Mouse (Mus musculus) lung, postnatal 0 days (tissue): Measurements from ENCODE around the gene Igsf8.

ENCODE experiments used
- CTCF ChIP-seq: IDR thresholded peaks from 2 replicates; pipeline ENCODE4 v1.5.1; 2016; ENCODE audit warnings: antibody characterized with exemption, mild to moderate bottlenecking
- EP300 ChIP-seq: IDR thresholded peaks from 2 replicates; pipeline ENCODE4 v1.6.1; 2016; ENCODE audit warnings: antibody characterized with exemption, mild to moderate bottlenecking, control low read depth

DNA sequence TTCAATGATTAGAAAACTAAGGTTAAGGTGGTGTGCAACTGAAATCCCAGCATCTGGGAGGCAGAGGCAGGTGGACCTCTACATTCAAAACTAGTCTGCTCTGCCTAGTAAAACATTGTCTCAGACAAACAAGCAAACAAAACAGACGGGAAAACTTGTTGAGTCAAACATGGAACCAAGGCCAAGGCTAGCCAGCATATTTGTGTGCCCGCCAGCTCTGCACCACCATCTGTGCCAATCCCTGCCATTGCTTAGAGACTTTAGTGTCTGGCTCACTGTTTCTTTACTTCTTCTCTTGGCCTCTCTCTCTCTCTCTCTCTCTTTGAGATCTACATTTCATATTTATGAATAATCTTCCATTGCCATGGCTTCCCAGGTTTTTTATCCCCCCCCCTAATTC lies 33.2 kb upstream of the Igsf8 start:
- TF ChIP-seq CTCF = no peak
- TF ChIP-seq EP300 = no peak
